Mouse (Mus musculus) embryo, embryonic 9.5 days (tissue): ENCODE data around the gene Pla2g4d.
"Not testable (repeated sequence)": the region's sequence is repeated elsewhere in the genome, so short reads cannot be mapped to it uniquely, and the experiment has no call there.

ENCODE experiments used
- DNase-seq: peaks from one replicate; pipeline ENCODE4 v3.0.0-alpha.2; 2017; ENCODE audit errors: extremely low spot score

Pla2g4d gene

GRCm38 (mm10) chr2:120261346-120261745 is 27.7 kb downstream of the Pla2g4d start:
- DNase-seq = no peak

GRCm38 (mm10) chr2:120256259-120256658 is 32.7 kb downstream of the Pla2g4d start:
- DNase-seq = no peak

- no peak for DNase-seq
Observed at GRCm38 (mm10) chr2:120252644-120253043, 36.4 kb downstream of the Pla2g4d start.

DNA sequence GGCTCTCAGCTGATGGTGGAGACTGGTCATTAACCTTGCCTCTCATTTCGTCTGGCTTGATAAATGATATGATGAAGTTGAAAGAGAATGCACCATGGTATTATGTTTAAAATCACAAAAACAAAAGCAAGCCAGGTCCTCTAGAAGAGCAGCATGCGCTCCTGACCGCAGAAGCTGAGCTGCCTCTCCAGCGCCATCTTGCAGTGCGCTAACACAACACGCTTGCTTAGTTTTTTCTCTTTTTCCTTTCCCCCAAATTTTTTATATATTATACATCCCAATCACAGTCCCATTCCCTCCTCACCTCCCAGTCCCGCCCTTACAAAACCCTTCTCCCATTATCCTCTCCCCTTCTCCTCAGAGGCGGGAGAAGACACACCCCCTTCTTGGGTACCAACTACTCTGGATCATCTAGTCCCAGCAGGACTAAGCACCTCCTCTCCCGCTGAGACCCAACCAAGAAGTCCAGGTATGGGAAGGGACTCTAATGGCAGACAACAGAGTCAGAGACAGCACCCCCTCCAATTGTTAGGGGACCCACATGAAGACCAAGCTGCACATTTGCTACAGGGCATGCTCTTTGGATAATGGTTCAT is 43.5 kb downstream of the Pla2g4d start:
- no peak for DNase-seq

DNA sequence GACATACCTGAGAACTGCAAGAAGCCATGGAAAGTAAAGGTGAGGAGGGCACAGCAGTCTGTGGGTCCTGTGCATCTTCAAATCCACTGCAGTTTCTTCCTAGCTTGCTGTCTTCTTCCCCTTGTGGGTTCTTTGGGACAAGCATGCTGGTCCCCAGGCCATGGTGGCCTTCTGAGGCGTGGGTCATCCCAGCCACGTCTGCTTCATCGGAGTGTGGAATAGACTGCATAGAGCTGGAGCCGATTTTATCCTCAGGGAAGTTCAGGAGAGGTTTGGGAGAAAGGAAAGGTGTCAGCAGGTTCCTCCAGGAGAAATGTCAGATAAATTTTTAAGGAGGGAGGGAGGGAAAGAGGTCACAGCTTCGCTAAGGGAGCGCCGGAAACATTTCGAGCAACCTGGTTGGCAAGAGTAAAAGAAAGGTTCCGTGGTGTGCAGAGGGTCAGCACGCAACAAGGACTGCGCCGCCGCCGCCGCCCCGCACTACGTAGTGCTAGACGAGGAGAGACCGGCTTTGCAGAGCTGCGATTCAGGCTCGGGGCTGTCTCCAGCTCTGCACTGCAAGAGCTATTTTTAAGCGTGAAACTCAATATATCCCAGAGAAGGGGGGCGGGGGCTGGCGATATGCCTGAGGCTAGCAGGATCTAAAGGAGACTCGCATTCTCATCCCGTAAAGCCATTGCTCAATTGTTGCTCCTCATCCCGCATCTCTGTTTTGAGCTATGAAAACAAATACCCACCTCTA is 44.1 kb downstream of the Pla2g4d start, which contains the start of gene Pla2g4e:
Gene Pla2g4e, minus strand, starts transcription at position 657 of the 742 bp plus-strand sequence.
- DNase-seq = peak; percentile 51

DNA sequence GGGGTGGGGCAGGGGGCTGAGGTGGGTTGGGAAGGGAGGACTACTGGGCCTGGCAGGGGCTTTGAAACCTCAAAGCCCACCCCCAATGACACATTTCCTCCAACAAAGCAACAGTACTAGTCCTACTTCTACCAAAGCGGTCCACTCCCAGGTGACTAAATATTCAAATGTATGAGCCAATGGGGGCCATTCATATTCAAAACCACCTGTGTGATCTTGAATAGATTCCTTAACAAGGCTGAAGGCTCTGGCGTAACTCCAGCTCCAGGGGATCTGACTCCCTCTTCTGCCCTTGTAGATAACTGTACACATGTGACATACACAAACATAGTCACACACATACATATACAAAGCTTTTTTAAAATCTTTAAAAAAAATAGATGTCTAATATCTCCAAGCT is 45.0 kb downstream of the Pla2g4d start:
- DNase-seq = no peak

DNA sequence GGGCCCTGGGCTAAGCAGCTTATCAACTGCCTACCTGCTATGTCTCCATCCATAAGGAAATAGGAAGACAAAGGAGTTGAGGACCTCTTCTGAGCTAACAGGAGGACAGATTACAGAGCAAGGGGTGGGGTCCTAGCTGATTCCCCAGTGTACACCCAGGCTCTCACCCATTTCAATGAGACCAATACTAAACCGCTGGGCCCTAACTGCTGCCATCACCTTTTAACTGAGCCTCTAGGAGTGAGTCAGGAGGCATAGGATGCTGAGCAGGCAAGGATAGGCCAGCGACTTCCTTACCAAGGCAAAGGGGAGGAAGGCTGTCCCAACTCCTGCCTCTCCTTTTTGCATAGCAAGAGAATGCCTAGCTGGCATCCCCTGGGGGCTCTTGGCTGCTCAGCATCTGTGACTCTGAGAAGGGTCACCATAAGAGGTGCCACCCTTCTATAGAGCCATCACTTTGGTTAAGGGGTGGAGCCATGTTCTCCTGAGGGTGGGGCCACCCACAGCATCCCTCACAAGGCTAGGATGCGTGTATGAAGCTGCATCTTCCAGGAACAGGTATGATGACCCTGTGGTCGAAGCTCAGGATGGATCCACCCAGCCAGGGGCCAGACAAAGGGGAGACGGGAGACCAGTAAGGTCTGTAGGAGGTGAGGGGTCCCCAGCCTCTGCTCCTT is 46.1 kb downstream of the Pla2g4d start:
- no peak for DNase-seq

GRCm38 (mm10) chr2:120238733-120239132 is 50.3 kb downstream of the Pla2g4d start:
- DNase-seq = not testable (repeated sequence)

DNA sequence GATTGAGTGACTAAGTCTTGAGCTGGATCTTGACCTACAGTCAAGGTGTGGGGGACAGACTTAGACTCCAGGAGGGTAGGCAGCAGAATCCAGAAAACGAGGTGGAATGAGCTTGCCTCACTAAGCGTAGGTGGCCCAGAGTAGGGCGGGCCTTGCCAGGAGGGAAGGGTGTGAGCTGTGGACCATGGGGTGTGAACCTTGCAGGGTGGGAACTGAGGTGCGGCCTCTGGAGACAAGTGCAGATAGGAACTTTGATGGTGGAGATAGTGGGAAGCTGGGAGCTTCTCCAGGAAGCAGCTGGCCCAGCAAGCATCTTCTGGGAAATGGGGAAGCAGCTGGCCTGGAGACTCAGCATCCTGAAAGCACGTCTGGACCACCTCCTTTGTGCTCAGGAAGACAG is 51.2 kb downstream of the Pla2g4d start:
- no peak for DNase-seq

DNA sequence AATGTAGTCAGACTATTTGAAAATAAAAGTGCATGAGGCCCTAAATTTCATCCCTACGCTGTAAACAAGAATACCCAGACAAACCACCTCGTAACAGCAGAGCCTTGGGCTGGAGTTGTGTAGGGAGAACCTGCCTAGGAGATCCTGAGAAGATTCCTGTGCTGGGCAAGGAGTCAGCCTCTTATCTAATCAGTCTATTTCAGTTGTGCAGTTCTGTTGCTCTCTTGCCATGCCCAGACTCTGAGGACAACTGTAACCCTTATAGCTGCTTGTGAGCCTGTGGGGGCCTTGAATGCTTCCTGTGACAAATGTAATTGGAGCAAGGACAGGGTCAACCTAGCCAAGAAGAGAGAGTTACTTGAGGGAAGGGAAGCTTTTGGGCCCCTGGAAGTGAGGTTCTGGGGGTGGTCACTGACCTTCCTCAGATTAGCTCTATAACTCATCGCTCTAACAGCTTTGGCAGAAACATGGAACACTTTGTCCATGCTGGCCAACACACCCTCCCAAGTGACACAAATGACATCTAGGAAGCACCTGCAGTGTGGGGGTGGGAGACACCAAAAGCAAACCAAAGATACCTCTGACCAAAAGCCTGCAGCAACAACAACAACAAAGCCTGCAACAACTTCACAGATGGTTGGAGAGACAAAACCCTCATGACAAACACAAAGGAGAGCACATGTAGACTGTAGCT is 52.9 kb downstream of the Pla2g4d start:
- no peak for DNase-seq

GRCm38 (mm10) chr2:120235381-120235780 is 53.6 kb downstream of the Pla2g4d start:
- no peak for DNase-seq

DNA sequence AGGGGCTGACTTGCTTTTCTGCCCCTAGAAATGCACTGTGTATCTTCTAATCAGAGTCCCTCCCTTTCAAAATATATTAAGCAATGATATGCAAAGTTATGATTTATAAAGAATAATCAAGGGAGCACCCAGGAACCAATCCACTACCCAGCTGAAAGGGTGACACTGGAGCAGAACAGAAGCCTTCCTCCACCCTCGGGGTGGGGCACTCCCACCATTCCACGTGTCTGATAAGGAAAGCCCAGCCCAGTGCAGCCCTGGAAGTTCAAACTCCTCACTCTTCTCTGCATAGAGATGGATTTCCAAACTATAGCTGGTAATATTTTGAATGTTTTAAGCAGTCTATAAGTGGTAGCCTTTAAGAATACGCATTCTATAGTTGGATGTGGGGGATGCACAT is 57.4 kb downstream of the Pla2g4d start:
- no peak for DNase-seq
